Mouse (Mus musculus) small intestine, adult 2 months (tissue): Measurements from ENCODE around the gene Atp8a2. TPM values are rescaled to one million over a fixed set of nuclear protein-coding genes. Genes with fewer than 3 reads are reported as not detected.

ENCODE experiments used
- H3K27ac ChIP-seq: fragments of 200-500 bp; 2 replicates; pipeline ENCODE4 v1.5.1; 2012; ENCODE audit warnings: low read depth, low read length, control low read depth, inconsistent platforms; ENCODE audit not compliant: insufficient read depth
- H3K27me3 ChIP-seq: fragments of 200-500 bp; 2 replicates; pipeline ENCODE4 v1.6.1; 2012; ENCODE audit warnings: mild to moderate bottlenecking, moderate library complexity, low read length, inconsistent platforms; ENCODE audit not compliant: control insufficient read depth, insufficient read depth
- H3K36me3 ChIP-seq: fragments of 200-500 bp; 2 replicates; pipeline ENCODE4 v1.6.1; 2012; ENCODE audit warnings: mild to moderate bottlenecking, low read length, control low read depth, inconsistent platforms; ENCODE audit not compliant: control insufficient read depth, insufficient read depth
- H3K4me1 ChIP-seq: fragments of 200-500 bp; 2 replicates; pipeline ENCODE4 v1.6.1; 2012; ENCODE audit warnings: low read length, inconsistent platforms, mixed read lengths; ENCODE audit not compliant: control insufficient read depth, insufficient read depth, insufficient read length
- H3K4me3 ChIP-seq: fragments of 200-500 bp; 2 replicates; pipeline ENCODE4 v1.5.1; 2012; ENCODE audit warnings: low read depth, mild to moderate bottlenecking, control low read depth, inconsistent platforms, low read length, moderate library complexity
- CTCF ChIP-seq: fragments of 200-500 bp; IDR thresholded peaks from 2 replicates; pipeline ENCODE4 v1.5.1; 2012; ENCODE audit warnings: low read depth, mild to moderate bottlenecking, control low read depth, inconsistent platforms, low read length, moderate library complexity, mixed read lengths; ENCODE audit not compliant: insufficient replicate concordance, insufficient read length; ENCODE audit errors: extremely low read depth
- POLR2A ChIP-seq: fragments of 200-500 bp; IDR thresholded peaks from 2 replicates; pipeline ENCODE4 v1.6.1; 2012; ENCODE audit warnings: low read depth, mild to moderate bottlenecking, control low read depth, inconsistent platforms, low read length, moderate library complexity
- WGBS: fragments of 180-500 bp; shearing (Covaris S2); methylation state at CpG from one replicate; pipeline ENCODE4 v1.1.7; 2018; 5-methylcytosine and 5-hydroxymethylcytosine counted together
- polyA plus RNA-seq: library from polyadenylated mRNA; depleted of rRNA; stranded (reverse); fragments of >200 nt; gene quantifications from 2 replicates; pipeline ENCODE4 v1.2.3, GENCODE M21; 2012; rRNA removed

The Atp8a2 gene
- polyA plus RNA-seq, 1 experiment: 3.7 TPM

GRCm38 (mm10) chr14:59592593-59592992 is 604.4 kb downstream of the Atp8a2 start:
- WGBS: 95% methylated on average over 3 of the region's 3 CpGs
- Histone ChIP-seq H3K4me1 (no peaks in the 10 kb centered on the region; the same call in 1 of the 2 replicates), H3K36me3 (peaks cover 30% of the 10 kb centered on the region), H3K27me3 (no peaks in the 10 kb centered on the region), H3K4me3 (no peak overlapping the region), H3K27ac (no peak overlapping the region)
- TF ChIP-seq CTCF: no peak
- no peak for TF ChIP-seq POLR2A

DNA sequence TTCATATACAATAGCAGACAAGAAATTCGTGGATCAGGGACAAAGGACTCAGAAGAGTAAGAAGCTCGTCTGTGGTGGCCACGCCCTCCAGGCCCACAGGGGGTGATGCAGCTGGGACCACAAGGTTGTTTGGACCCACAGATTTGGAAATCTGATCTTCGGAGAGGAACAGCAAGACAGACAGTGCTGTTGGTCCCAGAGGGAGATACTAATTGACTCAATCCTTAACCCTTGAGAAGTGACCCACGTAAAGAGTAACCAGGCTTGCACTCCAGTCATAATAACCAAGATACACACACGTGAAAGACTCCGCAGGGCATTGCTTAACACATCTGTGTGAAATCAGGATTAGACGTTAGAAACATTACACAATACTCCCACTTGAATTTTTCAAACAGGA is 605.1 kb downstream of the Atp8a2 start:
- Histone ChIP-seq H3K27me3 (no peaks in the 10 kb centered on the region), H3K36me3 (peaks cover 31% of the 10 kb centered on the region), H3K4me3 (no peak overlapping the region), H3K4me1 (no peaks in the 10 kb centered on the region), H3K27ac (no peak overlapping the region)
- TF ChIP-seq CTCF (no peak), POLR2A (no peak)
- 80% methylated on average over 8 of the region's 8 CpGs for WGBS

- H3K36me3 ChIP-seq: peaks cover 43% of the 10 kb centered on the region
Measured at GRCm38 (mm10) chr14:59590614-59591013, 606.4 kb downstream of the Atp8a2 start.

More at GRCm38 (mm10) chr14:59590614-59591013, 606.4 kb downstream of the Atp8a2 start:
- H3K27ac ChIP-seq: no peak overlapping the region
- H3K27me3 ChIP-seq: no peaks in the 10 kb centered on the region
- no peak for TF ChIP-seq POLR2A
- TF ChIP-seq CTCF: no peak
- H3K4me3 ChIP-seq: no peak overlapping the region
- no peaks in the 10 kb centered on the region for H3K4me1 ChIP-seq
- 62% methylated on average over 1 of the region's 1 CpGs for WGBS

Other genes with a start within 250 kb of the Atp8a2 start
- not detected in 2 replicates for gene Nupl1, start 54.3 kb upstream of the Atp8a2 start, polyA plus RNA-seq
- 8.4 and 8.6 TPM in 2 replicates for gene Gm49336, start 54.3 kb upstream of the Atp8a2 start, polyA plus RNA-seq
- 3.4 and 6.6 TPM in 2 replicates for gene Mtmr6, start 68.0 kb upstream of the Atp8a2 start, polyA plus RNA-seq
- 0.18 TPM in 1 of 2 replicates, not detected in the other for gene Amer2, start 176.1 kb upstream of the Atp8a2 start, polyA plus RNA-seq